Mouse (Mus musculus) CH12.LX (cell line): ENCODE measurements around the gene Akap8l.

Experiments used
- CTCF ChIP-seq, 2 experiments: IDR thresholded peaks in 1 of 2; conservative IDR thresholded peaks in 1 of 2; 2 replicates each; pipeline ENCODE4 v1.5.1; 2011 to 2012; ENCODE audit warnings: low read depth in 2 of 2, low read length in 2 of 2, improper control_type of control experiment in 1 of 2, inconsistent platforms in 1 of 2, mild to moderate bottlenecking in 1 of 2, moderate library complexity in 1 of 2
- EP300 ChIP-seq: IDR thresholded peaks from 2 replicates; pipeline ENCODE4 v1.6.1; 2011; ENCODE audit warnings: low read length, improper control_type of control experiment
- GABPA ChIP-seq: IDR thresholded peaks from 2 replicates; pipeline ENCODE4 v1.6.1; 2012; ENCODE audit warnings: low read depth, low read length, improper control_type of control experiment, inconsistent platforms; ENCODE audit not compliant: insufficient replicate concordance
- JUND ChIP-seq: conservative IDR thresholded peaks from 2 replicates; pipeline ENCODE4 v1.6.1; 2011; ENCODE audit warnings: low read depth, low read length, improper control_type of control experiment
- MAX ChIP-seq: IDR thresholded peaks from 2 replicates; pipeline ENCODE4 v1.6.1; 2011; ENCODE audit warnings: low read length, improper control_type of control experiment
- POLR2A ChIP-seq: IDR thresholded peaks from 2 replicates; pipeline ENCODE4 v1.6.1; 2011; ENCODE audit warnings: low read depth, mild to moderate bottlenecking, improper control_type of control experiment, low read length
- ZC3H11A ChIP-seq: IDR thresholded peaks from 2 replicates; pipeline ENCODE4 v1.6.1; 2012; ENCODE audit warnings: low read depth, mild to moderate bottlenecking, inconsistent platforms, low read length, improper control_type of control experiment

- TF ChIP-seq ZC3H11A (no peak), MAX (no peak), JUND (no peak), EP300 (no peak), GABPA (no peak), CTCF (conservative IDR thresholded peaks at IDR 0.05 in 1 of 2, IDR thresholded peaks at IDR 0.05 in 1 of 2; ENCODE audit: low read depth in 2 of 2, low read length in 2 of 2) (no peak), POLR2A (no peak)
Measured at GRCm38 (mm10) chr17:32333675-32334303, 16.6 kb downstream of the Akap8l start.
